Mouse (Mus musculus) embryonic fibroblast, embryonic 13.5 days (primary cell): ENCODE measurements at regions not wholly inside any gene's neighbourhood (a gene's known extent, or its start where the extent isn't known, plus 50 kb on each side); places are given as distances from the start of the nearest gene placed in this dataset.

Source experiments
- CTCF ChIP-seq: IDR thresholded peaks from 2 replicates; pipeline ENCODE4 v1.5.1; 2011; ENCODE audit warnings: mild to moderate bottlenecking, control low read depth, low read length, moderate library complexity, borderline replicate concordance; ENCODE audit not compliant: insufficient read depth
- POLR2A ChIP-seq: IDR thresholded peaks from 2 replicates; pipeline ENCODE4 v1.6.1; 2011; ENCODE audit warnings: low read depth, mild to moderate bottlenecking, control low read depth, low read length, moderate library complexity

DNA sequence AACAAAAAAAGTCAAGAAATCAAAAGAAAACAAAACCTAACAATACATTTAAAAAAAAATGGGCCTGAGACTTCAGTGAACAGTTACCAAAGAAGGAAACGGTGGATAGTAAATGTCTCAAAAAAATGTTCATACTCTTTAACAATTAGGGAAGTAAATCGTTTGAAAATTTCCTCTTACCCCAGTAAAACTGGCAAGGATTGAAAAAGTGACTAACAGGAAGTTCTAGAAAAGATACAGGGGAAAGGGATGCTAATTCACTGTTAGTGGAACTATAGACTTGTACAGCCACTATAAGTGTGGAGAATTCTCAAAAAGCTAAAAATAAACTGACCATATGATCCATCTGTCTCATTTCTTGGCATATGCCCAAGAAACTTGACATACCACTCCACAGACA, 151.5 kb downstream of the P2ry1 start:
- TF ChIP-seq CTCF = no peak
- no peak for TF ChIP-seq POLR2A
